Mouse (Mus musculus): Measurements from ENCODE around the gene Pde4d. TPM values are rescaled to one million over a fixed set of nuclear protein-coding genes. Genes with fewer than 3 reads are reported as not detected.

Pde4d gene
- polyA plus RNA-seq, 1 experiment from 2014 or later, result 14.9 TPM

DNA sequence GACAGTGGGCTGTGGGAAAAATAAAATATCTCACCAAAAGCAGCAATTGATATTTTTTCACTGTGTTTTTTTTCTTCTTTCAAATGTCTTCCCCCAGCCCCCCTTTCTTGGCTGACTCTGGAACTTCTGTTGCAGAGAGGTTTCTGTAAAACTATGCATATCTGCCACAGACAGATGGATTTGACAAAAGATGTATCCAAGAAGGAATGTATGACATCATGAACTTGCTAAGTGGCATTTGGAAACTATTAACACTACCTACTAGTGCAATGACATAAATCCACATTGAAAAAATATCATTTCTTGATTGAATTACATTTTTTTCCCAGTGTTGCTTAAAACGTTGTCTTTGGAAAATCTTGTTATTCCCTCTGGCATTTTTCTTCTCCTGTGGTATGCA lies 51.6 kb downstream of the Pde4d start:
- Histone ChIP-seq H3K27ac (ENCODE audit: low read length) (no peak overlapping the region), H3K36me3 (ENCODE audit: control insufficient read depth, insufficient read depth, low read length) (no peaks in the 10 kb centered on the region), H3K4me1 (replicated peaks; ENCODE audit: control insufficient read depth, insufficient read depth, low read length) (no peaks in the 10 kb centered on the region), H3K4me3 (ENCODE audit: low read length) (no peak overlapping the region), H3K4me2 (ENCODE audit: low read depth, low read length) (no peak overlapping the region), H3K9ac (ENCODE audit: low read length) (no peak overlapping the region), H3K27me3 (ENCODE audit: control insufficient read depth, insufficient read depth, low read depth, low read length) (no peaks in the 10 kb centered on the region), H3K9me3 (ENCODE audit: control insufficient read depth, low read length) (no peaks in the 10 kb centered on the region)
- 30% methylated on average over 1 of the region's 1 CpGs for WGBS
- no peak for ATAC-seq (ENCODE audit: low read depth)

DNA sequence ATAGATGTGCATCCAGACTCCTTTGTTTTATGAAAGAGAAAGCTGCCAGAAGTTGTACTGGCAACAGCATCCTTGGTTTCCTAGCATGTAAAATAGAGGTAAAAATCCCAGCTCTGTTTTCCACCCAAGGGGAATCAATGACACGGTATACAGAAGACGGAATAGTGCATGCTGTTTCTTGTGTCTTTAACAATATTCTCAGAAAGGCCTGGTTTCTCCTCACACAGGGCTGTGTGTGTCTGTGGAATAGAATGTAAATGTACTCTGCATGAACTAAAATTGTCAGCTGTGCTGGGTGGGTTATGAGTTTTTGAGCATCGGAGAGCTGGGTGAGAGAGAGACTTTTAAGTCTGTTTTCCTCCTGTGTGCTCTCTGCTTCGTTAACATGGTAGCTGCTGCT lies 74.8 kb downstream of the Pde4d start:
- H3K4me1 ChIP-seq (replicated peaks; ENCODE audit: control insufficient read depth, insufficient read depth, low read length), result no peaks in the 10 kb centered on the region; the same call in 1 of the 2 replicates
- no peak for ATAC-seq (ENCODE audit: low read depth)
- H3K4me3 ChIP-seq (ENCODE audit: low read length), result no peak overlapping the region
- no peaks in the 10 kb centered on the region for H3K9me3 ChIP-seq (ENCODE audit: control insufficient read depth, low read length)
- no peaks in the 10 kb centered on the region for H3K27me3 ChIP-seq (ENCODE audit: control insufficient read depth, insufficient read depth, low read depth, low read length)
- no peak overlapping the region for H3K4me2 ChIP-seq (ENCODE audit: low read depth, low read length)
- H3K27ac ChIP-seq (ENCODE audit: low read length), result no peak overlapping the region
- no peak overlapping the region for H3K9ac ChIP-seq (ENCODE audit: low read length)
- WGBS, result 68% methylated on average over 4 of the region's 4 CpGs
- no peaks in the 10 kb centered on the region for H3K36me3 ChIP-seq (ENCODE audit: control insufficient read depth, insufficient read depth, low read length)

DNA sequence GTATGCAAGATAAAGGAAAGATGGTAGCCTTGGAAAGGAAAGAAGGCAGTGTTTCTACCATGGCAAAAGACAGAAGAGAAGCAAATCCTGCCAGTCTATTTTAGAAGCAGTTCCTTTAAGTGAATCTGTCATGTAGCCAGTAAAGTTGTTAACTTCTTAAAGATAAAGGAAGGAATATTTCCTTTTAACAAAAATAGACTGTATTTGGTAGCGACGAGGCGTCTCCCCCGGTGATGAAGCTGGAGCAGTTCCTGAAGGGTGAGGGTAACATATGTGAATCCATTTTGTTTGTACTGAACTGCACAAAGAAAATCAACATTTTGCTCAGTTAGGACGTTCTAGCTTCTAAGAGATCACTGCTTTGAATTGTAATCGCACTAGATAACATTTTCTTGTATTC lies 75.2 kb downstream of the Pde4d start:
- Histone ChIP-seq H3K36me3 (ENCODE audit: control insufficient read depth, insufficient read depth, low read length) (no peaks in the 10 kb centered on the region), H3K27ac (ENCODE audit: low read length) (no peak overlapping the region), H3K9ac (ENCODE audit: low read length) (no peak overlapping the region), H3K9me3 (ENCODE audit: control insufficient read depth, low read length) (no peaks in the 10 kb centered on the region), H3K4me2 (ENCODE audit: low read depth, low read length) (no peak overlapping the region), H3K4me3 (ENCODE audit: low read length) (no peak overlapping the region), H3K27me3 (ENCODE audit: control insufficient read depth, insufficient read depth, low read depth, low read length) (no peaks in the 10 kb centered on the region), H3K4me1 (replicated peaks; ENCODE audit: control insufficient read depth, insufficient read depth, low read length) (no peaks in the 10 kb centered on the region; the same call in 1 of the 2 replicates)
- no peak for ATAC-seq (ENCODE audit: low read depth)
- WGBS, result 42% methylated on average over 6 of the region's 6 CpGs

DNA sequence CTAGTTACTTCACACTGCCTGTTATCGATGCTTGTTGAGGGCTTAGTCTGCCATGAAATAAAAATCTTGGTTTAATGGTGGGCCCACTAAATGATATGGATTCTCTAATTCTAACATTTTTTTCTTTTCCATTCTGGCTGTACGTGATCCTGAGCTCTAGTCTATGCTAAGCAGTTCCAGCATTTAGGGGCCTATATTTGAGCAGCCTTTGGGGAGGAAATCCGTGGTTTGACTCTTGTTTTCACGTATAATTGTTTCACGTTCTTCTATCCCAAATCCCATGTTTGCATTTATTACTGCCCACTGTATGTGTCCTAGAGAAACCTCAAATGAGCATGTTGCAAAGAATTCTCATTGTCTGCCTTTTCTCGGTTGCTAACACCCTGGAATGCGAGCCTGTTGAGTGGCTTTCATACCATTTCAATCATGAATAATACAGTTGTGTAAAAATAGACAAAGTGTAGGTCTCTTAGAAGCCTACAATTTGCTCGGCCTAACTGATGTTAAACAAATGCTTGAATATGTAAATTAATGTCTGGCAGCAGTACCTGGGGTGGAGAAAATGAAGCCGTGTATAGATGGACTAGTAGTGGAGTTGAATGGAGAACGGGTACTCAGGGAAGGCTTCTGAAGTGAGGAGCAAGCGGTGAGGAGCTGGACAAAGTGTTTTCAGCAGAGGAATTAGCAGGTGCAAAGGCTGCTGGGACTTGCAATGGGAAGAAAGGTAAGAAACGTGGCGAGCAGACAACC lies 76.7 kb downstream of the Pde4d start:
- Histone ChIP-seq H3K4me2 (ENCODE audit: low read depth, low read length) (no peak overlapping the region), H3K4me1 (replicated peaks; ENCODE audit: control insufficient read depth, insufficient read depth, low read length) (no peaks in the 10 kb centered on the region; the same call in 1 of the 2 replicates), H3K27me3 (ENCODE audit: control insufficient read depth, insufficient read depth, low read depth, low read length) (no peaks in the 10 kb centered on the region), H3K27ac (ENCODE audit: low read length) (no peak overlapping the region), H3K9ac (ENCODE audit: low read length) (no peak overlapping the region), H3K4me3 (ENCODE audit: low read length) (no peak overlapping the region), H3K9me3 (ENCODE audit: control insufficient read depth, low read length) (no peaks in the 10 kb centered on the region), H3K36me3 (ENCODE audit: control insufficient read depth, insufficient read depth, low read length) (no peaks in the 10 kb centered on the region)
- 81% methylated on average over 13 of the region's 13 CpGs for WGBS
- no peak for ATAC-seq (ENCODE audit: low read depth)

DNA sequence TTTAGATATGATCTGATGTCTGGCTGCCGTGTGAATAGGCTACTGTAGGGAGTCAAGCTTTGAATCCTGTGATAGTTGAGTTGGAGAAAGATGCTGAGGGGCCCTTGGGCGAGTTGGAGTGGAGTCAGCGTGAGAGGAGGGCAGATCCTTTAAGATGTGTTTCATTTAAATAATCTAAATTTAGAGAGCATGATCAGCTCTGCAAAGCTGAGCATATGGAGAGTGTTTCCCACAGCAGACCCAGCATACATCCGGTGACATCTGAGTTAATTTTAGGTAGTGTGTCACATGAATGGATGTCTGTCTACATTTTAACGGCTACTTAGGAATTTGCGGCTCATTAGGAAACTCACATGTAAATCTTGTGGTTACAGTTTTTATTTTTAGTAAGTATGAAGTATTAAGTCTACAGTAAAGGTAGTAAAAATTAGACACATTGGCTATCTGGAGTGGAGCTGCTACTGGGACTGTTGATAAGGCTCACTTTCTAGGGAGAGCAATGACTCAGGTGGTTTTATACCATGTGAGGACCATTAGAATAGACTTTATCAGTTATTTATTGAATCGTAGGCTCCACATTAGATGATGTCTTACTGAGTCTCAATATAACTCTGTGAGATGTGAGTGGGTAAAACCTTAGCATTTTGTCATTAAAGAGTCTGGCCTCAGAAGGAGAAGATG lies 77.5 kb downstream of the Pde4d start:
- H3K27ac ChIP-seq (ENCODE audit: low read length), result no peak overlapping the region
- H3K36me3 ChIP-seq (ENCODE audit: control insufficient read depth, insufficient read depth, low read length), result no peaks in the 10 kb centered on the region
- 58% methylated on average over 7 of the region's 7 CpGs for WGBS
- 0 out of 2 replicates have a peak, but pooled peaks have one; percentile 43 for ATAC-seq (ENCODE audit: low read depth)
- H3K9ac ChIP-seq (ENCODE audit: low read length), result no peak overlapping the region
- H3K4me2 ChIP-seq (ENCODE audit: low read depth, low read length), result no peak overlapping the region
- no peaks in the 10 kb centered on the region for H3K27me3 ChIP-seq (ENCODE audit: control insufficient read depth, insufficient read depth, low read depth, low read length)
- no peaks in the 10 kb centered on the region for H3K9me3 ChIP-seq (ENCODE audit: control insufficient read depth, low read length)
- no peak overlapping the region for H3K4me3 ChIP-seq (ENCODE audit: low read length)
- no peaks in the 10 kb centered on the region; the same call in 1 of the 2 replicates for H3K4me1 ChIP-seq (replicated peaks; ENCODE audit: control insufficient read depth, insufficient read depth, low read length)

DNA sequence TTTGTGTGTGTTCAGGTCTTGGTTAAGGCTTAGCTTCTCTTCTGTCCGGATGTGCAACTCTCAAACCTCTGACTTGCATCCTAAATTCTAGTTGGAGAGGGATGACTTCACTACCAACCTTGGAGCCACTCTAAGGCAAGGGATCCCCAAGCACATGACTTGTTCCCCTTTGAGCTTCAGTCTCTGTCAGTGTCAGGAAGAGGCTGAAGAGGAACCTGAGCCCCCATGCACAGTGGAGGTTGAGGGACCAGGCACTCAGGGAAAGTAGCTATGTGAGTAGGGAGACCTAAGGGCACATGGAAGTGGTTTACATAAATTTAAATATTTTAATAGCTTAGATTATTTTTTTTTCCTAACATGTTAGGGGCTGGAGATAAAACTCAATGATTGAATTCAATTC lies 78.6 kb downstream of the Pde4d start:
- no peaks in the 10 kb centered on the region; the same call in 1 of the 2 replicates for H3K4me1 ChIP-seq (replicated peaks; ENCODE audit: control insufficient read depth, insufficient read depth, low read length)
- ATAC-seq (ENCODE audit: low read depth), result no peak
- H3K27ac ChIP-seq (ENCODE audit: low read length), result no peak overlapping the region
- H3K27me3 ChIP-seq (ENCODE audit: control insufficient read depth, insufficient read depth, low read depth, low read length), result no peaks in the 10 kb centered on the region
- H3K9ac ChIP-seq (ENCODE audit: low read length), result no peak overlapping the region
- 74% methylated on average over 1 of the region's 1 CpGs for WGBS
- H3K4me3 ChIP-seq (ENCODE audit: low read length), result no peak overlapping the region
- no peak overlapping the region for H3K4me2 ChIP-seq (ENCODE audit: low read depth, low read length)
- H3K36me3 ChIP-seq (ENCODE audit: control insufficient read depth, insufficient read depth, low read length), result no peaks in the 10 kb centered on the region
- H3K9me3 ChIP-seq (ENCODE audit: control insufficient read depth, low read length), result no peaks in the 10 kb centered on the region

DNA sequence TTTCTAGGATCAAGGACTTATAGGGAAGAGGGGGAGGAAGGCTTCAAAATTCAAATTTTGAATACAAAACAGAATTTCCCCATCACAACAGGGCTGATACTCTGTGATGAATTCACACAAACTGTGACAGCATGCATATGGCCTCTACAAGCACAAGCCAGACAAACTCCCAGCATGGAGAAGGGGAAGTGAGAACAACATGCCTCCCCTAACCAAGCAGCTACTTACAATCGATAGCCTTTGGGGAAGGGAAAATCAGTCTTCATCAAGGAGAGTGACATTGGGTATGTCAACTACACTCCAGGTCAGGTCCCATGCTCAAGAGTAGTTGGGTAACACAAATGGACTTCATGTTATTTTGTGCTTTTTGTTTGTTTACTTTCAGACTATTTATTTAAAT lies 83.1 kb downstream of the Pde4d start:
- WGBS, result 73% methylated on average over 1 of the region's 1 CpGs
- no peak for ATAC-seq (ENCODE audit: low read depth)
- H3K9ac ChIP-seq (ENCODE audit: low read length), result no peak overlapping the region

DNA sequence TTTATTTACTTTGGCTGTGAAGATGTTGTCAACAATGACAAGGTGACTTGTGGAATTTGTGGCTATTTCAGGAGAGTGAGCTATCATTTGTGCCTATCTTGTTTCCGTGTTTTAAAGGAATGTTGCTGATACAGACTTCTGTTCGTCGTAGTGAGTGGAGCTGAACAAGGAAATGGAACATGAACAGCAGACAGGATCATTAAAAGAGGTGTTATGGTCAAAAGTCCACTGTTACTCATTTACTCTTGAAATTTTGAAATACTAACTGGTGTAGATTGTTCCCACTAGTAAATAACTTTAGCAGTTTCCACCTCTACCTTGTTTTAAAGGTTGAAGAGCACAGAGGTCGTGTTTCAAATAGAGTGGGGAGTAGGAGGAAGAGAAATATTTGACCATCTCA lies 86.7 kb downstream of the Pde4d start:
- H3K4me2 ChIP-seq (ENCODE audit: low read depth, low read length), result no peak overlapping the region
- H3K9ac ChIP-seq (ENCODE audit: low read length), result no peak overlapping the region
- ATAC-seq (ENCODE audit: low read depth), result no peak
- 35% methylated on average over 4 of the region's 4 CpGs for WGBS
- no peaks in the 10 kb centered on the region for H3K4me1 ChIP-seq (replicated peaks; ENCODE audit: control insufficient read depth, insufficient read depth, low read length)
- H3K27ac ChIP-seq (ENCODE audit: low read length), result no peak overlapping the region
- H3K27me3 ChIP-seq (ENCODE audit: control insufficient read depth, insufficient read depth, low read depth, low read length), result no peaks in the 10 kb centered on the region
- H3K9me3 ChIP-seq (ENCODE audit: control insufficient read depth, low read length), result no peaks in the 10 kb centered on the region
- H3K4me3 ChIP-seq (ENCODE audit: low read length), result no peak overlapping the region
- H3K36me3 ChIP-seq (ENCODE audit: control insufficient read depth, insufficient read depth, low read length), result no peaks in the 10 kb centered on the region

More for the DNA sequence above, 83.1 kb downstream of the Pde4d start:
- H3K9me3 ChIP-seq (ENCODE audit: control insufficient read depth, low read length), result no peaks in the 10 kb centered on the region
- H3K27ac ChIP-seq (ENCODE audit: low read length), result no peak overlapping the region
- H3K4me3 ChIP-seq (ENCODE audit: low read length), result no peak overlapping the region
- H3K4me1 ChIP-seq (replicated peaks; ENCODE audit: control insufficient read depth, insufficient read depth, low read length), result no peaks in the 10 kb centered on the region
- no peak overlapping the region for H3K4me2 ChIP-seq (ENCODE audit: low read depth, low read length)
- no peaks in the 10 kb centered on the region for H3K36me3 ChIP-seq (ENCODE audit: control insufficient read depth, insufficient read depth, low read length)
- H3K27me3 ChIP-seq (ENCODE audit: control insufficient read depth, insufficient read depth, low read depth, low read length), result no peaks in the 10 kb centered on the region

DNA sequence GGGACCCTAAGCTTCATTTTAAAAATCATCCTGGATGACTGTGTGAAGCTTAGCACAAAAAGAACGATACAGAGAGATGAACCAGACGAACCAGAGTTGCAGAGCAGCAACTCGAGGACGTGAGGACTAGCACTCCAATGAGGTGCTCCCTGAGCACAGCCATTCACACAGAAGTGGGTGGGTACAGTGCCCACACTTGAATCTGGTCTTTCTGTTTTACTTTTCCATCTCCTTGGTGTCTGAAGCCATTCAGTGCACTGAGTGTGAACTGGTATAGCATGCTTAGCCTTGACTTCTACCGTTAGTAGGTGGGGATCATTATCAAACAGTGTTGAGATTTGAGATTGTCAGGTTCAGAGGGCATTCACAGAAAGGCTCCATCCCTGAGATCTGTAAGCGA lies 87.2 kb downstream of the Pde4d start:
- Histone ChIP-seq H3K27me3 (ENCODE audit: control insufficient read depth, insufficient read depth, low read depth, low read length) (no peaks in the 10 kb centered on the region), H3K4me1 (replicated peaks; ENCODE audit: control insufficient read depth, insufficient read depth, low read length) (no peaks in the 10 kb centered on the region), H3K9ac (ENCODE audit: low read length) (no peak overlapping the region), H3K27ac (ENCODE audit: low read length) (no peak overlapping the region), H3K36me3 (ENCODE audit: control insufficient read depth, insufficient read depth, low read length) (no peaks in the 10 kb centered on the region), H3K4me2 (ENCODE audit: low read depth, low read length) (no peak overlapping the region), H3K9me3 (ENCODE audit: control insufficient read depth, low read length) (no peaks in the 10 kb centered on the region), H3K4me3 (ENCODE audit: low read length) (no peak overlapping the region)
- ATAC-seq (ENCODE audit: low read depth), result no peak
- WGBS, result 71% methylated on average over 6 of the region's 6 CpGs
